Mouse (Mus musculus) monocyte, adult 5-6 weeks (primary cell): ENCODE measurements around the gene Gapdh. TPM values are rescaled to one million over a fixed set of nuclear protein-coding genes. Genes with fewer than 3 reads are reported as not detected.

Experiments used
- ATAC-seq: fragments of 153-309, 156-312 bp; replicated peaks from 2 replicates; pipeline ENCODE4 v1.8.0; 2017; ENCODE audit warnings: mild to moderate bottlenecking; ENCODE audit not compliant: low TSS enrichment, insufficient number of reproducible peaks, severe bottlenecking, poor library complexity, low FRiP score
- total RNA-seq: library from RNA; stranded (forward); fragments of 200-1000, 200-491, 200-594 nt; gene quantifications from 3 replicates; pipeline ENCODE4 v1.2.3, GENCODE M21; 2017

Gene Gapdh
- total RNA-seq, 1 experiment from 2014 or later = 353 TPM

GRCm38 (mm10) chr6:125131302-125132156 is 34.7 kb downstream of the Gapdh start, which contains the start of gene Nop2:
Gene Nop2, plus strand, starts transcription at chr6:125131909.
- ATAC-seq = peak; percentile 89

DNA sequence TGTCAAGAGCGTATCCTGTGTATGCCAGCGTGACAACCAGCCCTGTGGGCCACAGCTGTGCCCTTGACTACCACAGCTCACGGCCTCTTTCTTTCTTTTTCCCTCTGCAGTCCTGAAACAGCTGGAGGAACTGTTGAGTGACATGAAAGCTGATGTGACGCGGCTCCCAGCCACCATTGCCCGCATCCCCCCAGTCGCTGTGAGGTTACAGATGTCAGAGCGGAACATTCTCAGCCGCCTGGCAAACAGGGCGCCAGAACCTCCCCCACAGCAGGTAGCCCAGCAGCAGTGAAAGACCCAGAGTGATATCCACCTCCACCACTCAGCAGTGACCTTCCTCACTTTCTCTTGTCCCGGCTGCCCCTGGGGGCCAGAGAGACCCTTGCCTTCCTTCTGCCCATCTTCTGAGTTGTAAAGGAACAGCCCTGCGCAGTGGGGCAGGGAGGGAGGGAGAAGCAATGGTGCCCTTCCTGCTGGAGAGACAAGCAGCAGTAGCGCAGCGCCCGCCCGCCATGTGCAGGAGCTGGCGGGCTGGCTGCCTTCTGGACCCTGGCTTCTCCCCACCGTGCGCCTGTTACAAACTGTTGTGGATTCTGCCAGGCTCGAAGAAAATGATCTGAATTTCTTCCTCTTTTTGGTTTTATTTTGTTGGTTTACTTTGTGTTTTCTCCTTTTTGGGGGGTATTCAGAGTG is 36.4 kb downstream of the Gapdh start:
- no peak for ATAC-seq

GRCm38 (mm10) chr6:125128724-125129123 is 37.5 kb downstream of the Gapdh start:
- no peak for ATAC-seq

DNA sequence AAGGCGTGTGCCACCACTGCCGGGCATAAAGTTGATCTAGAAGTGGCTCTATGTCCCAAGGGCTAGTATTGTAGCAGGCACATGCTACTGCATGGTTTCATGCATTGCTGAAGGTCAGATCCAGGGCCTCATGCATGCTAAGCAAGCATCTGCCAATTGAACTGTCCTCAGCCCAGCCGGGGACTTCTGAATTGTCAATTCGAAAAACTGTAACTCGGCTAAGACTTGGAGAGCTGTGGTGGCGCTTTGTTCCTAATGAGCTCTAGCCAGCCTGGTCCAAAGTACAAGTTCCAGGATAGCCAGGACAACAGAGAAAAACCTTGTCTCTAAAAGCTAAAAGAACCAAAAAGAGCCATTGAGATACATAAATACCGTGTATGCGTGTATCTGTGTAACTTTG is 46.9 kb downstream of the Gapdh start:
- ATAC-seq = no peak

- ATAC-seq = 0 out of 2 replicates have a peak, but pooled peaks have one; percentile 28
Observed at GRCm38 (mm10) chr6:125112553-125112952, 53.7 kb downstream of the Gapdh start.

Other genes with a start within 250 kb of the Gapdh start
- 89.3 to 145 TPM (median 115 TPM) in 3 replicates for gene Ptms, start 246.4 kb downstream of the Gapdh start, total RNA-seq
- gene Mlf2, start 235.1 kb downstream of the Gapdh start, total RNA-seq = 46.8 to 65.2 TPM (median 56.4 TPM) in 3 replicates
- gene Cops7a, start 200.9 kb downstream of the Gapdh start, total RNA-seq = 7.6 to 25.6 TPM (median 21.5 TPM) in 3 replicates
- gene Pianp, start 169.8 kb downstream of the Gapdh start, total RNA-seq = not detected in 3 replicates
- 26.0 to 44.7 TPM (median 28.6 TPM) in 3 replicates for gene Zfp384, start 157.3 kb downstream of the Gapdh start, total RNA-seq
- gene Ing4, start 126.7 kb downstream of the Gapdh start, total RNA-seq = 118 to 132 TPM (median 119 TPM) in 3 replicates
- gene Acrbp, start 116.8 kb downstream of the Gapdh start, total RNA-seq = 5.5 to 20.2 TPM (median 8.3 TPM) in 3 replicates
- gene Lpar5, start 98.5 kb downstream of the Gapdh start, total RNA-seq = 3.1 to 8.7 TPM (median 3.6 TPM) in 3 replicates
- 275 to 395 TPM (median 283 TPM) in 3 replicates for gene Chd4, start 70.5 kb downstream of the Gapdh start, total RNA-seq
- 15.9 to 23.8 TPM (median 23.2 TPM) in 3 replicates for gene Nop2, start 34.6 kb downstream of the Gapdh start, total RNA-seq
- gene Iffo1, start 21.2 kb downstream of the Gapdh start, total RNA-seq = 15.5 to 29.7 TPM (median 16.2 TPM) in 3 replicates
- 17.6 to 79.8 TPM (median 33.5 TPM) in 3 replicates for gene Ncapd2, start 25.2 kb upstream of the Gapdh start, total RNA-seq
- gene Mrpl51, start 25.3 kb upstream of the Gapdh start, total RNA-seq = 20.1 to 33.9 TPM (median 25.9 TPM) in 3 replicates
- gene Vamp1, start 49.1 kb upstream of the Gapdh start, total RNA-seq = 12.8 to 29.3 TPM (median 15.5 TPM) in 3 replicates
- gene Tapbpl, start 65.4 kb upstream of the Gapdh start, total RNA-seq = 32.5 to 50.2 TPM (median 35.0 TPM) in 3 replicates
- gene Cd27, start 70.5 kb upstream of the Gapdh start, total RNA-seq = 9.1 to 38.2 TPM (median 26.6 TPM) in 3 replicates
- gene Tuba3a, start 119.6 kb upstream of the Gapdh start, total RNA-seq = 0.78 TPM in 1 of 3 replicates, not detected in the others
- 29.5 to 47.9 TPM (median 41.2 TPM) in 3 replicates for gene Ltbr, start 147.4 kb upstream of the Gapdh start, total RNA-seq
- gene Scnn1a, start 154.2 kb upstream of the Gapdh start, total RNA-seq = 3.1 to 6.4 TPM (median 5.9 TPM) in 3 replicates
- gene Tnfrsf1a, start 182.9 kb upstream of the Gapdh start, total RNA-seq = 101 to 111 TPM (median 103 TPM) in 3 replicates
- gene Plekhg6, start 214.3 kb upstream of the Gapdh start, total RNA-seq = not detected in 3 replicates